Mouse (Mus musculus) ES-Bruce4 (cell line): ENCODE measurements around the gene Ninl. TPM values are rescaled to one million over a fixed set of nuclear protein-coding genes. Genes with fewer than 3 reads are reported as not detected.

ENCODE experiments used
- H3K27ac ChIP-seq: 2 replicates; pipeline ENCODE4 v1.5.1; 2012; ENCODE audit warnings: low read length, inconsistent platforms; ENCODE audit not compliant: insufficient read depth
- H3K27me3 ChIP-seq: 2 replicates; pipeline ENCODE4 v1.6.1; 2012; ENCODE audit warnings: mild to moderate bottlenecking, low read length, inconsistent platforms; ENCODE audit not compliant: control insufficient read depth, poor library complexity, insufficient read depth, severe bottlenecking
- H3K36me3 ChIP-seq: 2 replicates; pipeline ENCODE4 v1.6.1; 2012; ENCODE audit warnings: inconsistent platforms, mild to moderate bottlenecking, low read length, moderate library complexity; ENCODE audit not compliant: control insufficient read depth, poor library complexity, insufficient read depth, severe bottlenecking
- H3K4me1 ChIP-seq: one replicate; pipeline ENCODE4 v1.8.1; 2011; ENCODE audit warnings: low read length; ENCODE audit not compliant: control insufficient read depth, insufficient read depth
- H3K4me3 ChIP-seq: 2 replicates; pipeline ENCODE4 v1.5.1; 2011; ENCODE audit warnings: low read depth, mild to moderate bottlenecking, low read length
- H3K9ac ChIP-seq: 2 replicates; pipeline ENCODE4 v1.6.1; 2012; ENCODE audit warnings: low read depth, mild to moderate bottlenecking, inconsistent platforms; ENCODE audit not compliant: poor library complexity, severe bottlenecking
- H3K9me3 ChIP-seq: replicated peaks from 2 replicates; pipeline ENCODE4 v1.6.1; 2012; ENCODE audit warnings: mild to moderate bottlenecking, low read length, inconsistent platforms; ENCODE audit not compliant: control insufficient read depth, poor library complexity, insufficient read depth, severe bottlenecking
- CTCF ChIP-seq: IDR thresholded peaks from one replicate; pipeline ENCODE4 v1.8.1; 2011; ENCODE audit warnings: low read depth, low read length
- EP300 ChIP-seq: IDR thresholded peaks from 2 replicates; pipeline ENCODE4 v1.6.1; 2011; ENCODE audit warnings: low read depth, low read length; ENCODE audit not compliant: insufficient read depth
- POLR2A ChIP-seq: IDR thresholded peaks from one replicate; pipeline ENCODE4 v1.8.1; 2011; ENCODE audit warnings: low read length; ENCODE audit not compliant: insufficient read depth
- polyA plus RNA-seq: library from polyadenylated mRNA; stranded (reverse); fragments of >200 nt; gene quantifications from 2 replicates; pipeline ENCODE4 v1.2.4, GENCODE M21; 2011; ENCODE audit warnings: low read depth; ENCODE audit not compliant: missing spikeins, insufficient read depth, insufficient read length

Gene Ninl
- polyA plus RNA-seq, 1 experiment: 24.7 TPM

GRCm38 (mm10) chr2:150978791-150979190 lies 60.4 kb downstream of the Ninl start:
- Histone ChIP-seq H3K9me3 (no peaks in the 10 kb centered on the region), H3K4me1 (no peaks in the 10 kb centered on the region), H3K36me3 (no peaks in the 10 kb centered on the region), H3K27me3 (no peaks in the 10 kb centered on the region), H3K4me3 (no peak overlapping the region), H3K27ac (no peak overlapping the region), H3K9ac (no peak overlapping the region)
- TF ChIP-seq CTCF (no peak), EP300 (no peak), POLR2A (no peak)

GRCm38 (mm10) chr2:150977676-150978075 lies 61.5 kb downstream of the Ninl start:
- no peaks in the 10 kb centered on the region for H3K9me3 ChIP-seq
- TF ChIP-seq EP300: no peak
- no peak for TF ChIP-seq POLR2A
- TF ChIP-seq CTCF: no peak
- no peaks in the 10 kb centered on the region for H3K4me1 ChIP-seq
- H3K27me3 ChIP-seq: no peaks in the 10 kb centered on the region
- no peak overlapping the region for H3K4me3 ChIP-seq
- no peaks in the 10 kb centered on the region for H3K36me3 ChIP-seq
- H3K9ac ChIP-seq: no peak overlapping the region
- no peak overlapping the region for H3K27ac ChIP-seq

DNA sequence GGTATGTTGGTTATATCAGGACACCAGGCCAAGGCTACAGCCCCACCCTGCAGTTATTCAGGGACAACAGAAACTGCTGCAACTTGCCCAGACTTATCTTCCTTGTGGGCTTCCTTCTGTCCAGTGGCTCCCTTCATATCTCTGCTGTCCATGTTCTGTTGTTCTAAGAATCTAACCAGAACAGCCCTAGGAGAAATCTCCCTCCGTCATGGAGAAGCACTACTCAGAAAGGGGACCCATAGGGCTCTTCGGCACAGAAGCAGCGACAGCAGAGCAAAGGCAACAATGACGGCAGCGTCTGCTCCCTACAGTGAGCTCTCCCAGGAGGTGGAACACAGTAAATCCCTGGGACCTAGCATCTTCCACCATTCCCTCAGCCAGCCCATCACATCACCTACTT lies 62.3 kb downstream of the Ninl start:
- no peak overlapping the region for H3K9ac ChIP-seq
- H3K4me3 ChIP-seq: no peak overlapping the region
- no peaks in the 10 kb centered on the region for H3K4me1 ChIP-seq
- no peaks in the 10 kb centered on the region for H3K9me3 ChIP-seq
- H3K36me3 ChIP-seq: no peaks in the 10 kb centered on the region
- TF ChIP-seq POLR2A (no peak), CTCF (no peak), EP300 (no peak)
- no peaks in the 10 kb centered on the region for H3K27me3 ChIP-seq
- no peak overlapping the region for H3K27ac ChIP-seq

GRCm38 (mm10) chr2:150973401-150974115 lies 65.6 kb downstream of the Ninl start:
- Histone ChIP-seq H3K4me1 (no peaks in the 10 kb centered on the region), H3K36me3 (no peaks in the 10 kb centered on the region), H3K4me3 (no peak overlapping the region), H3K27ac (no peak overlapping the region), H3K27me3 (no peaks in the 10 kb centered on the region), H3K9ac (no peak overlapping the region), H3K9me3 (no peaks in the 10 kb centered on the region)
- TF ChIP-seq POLR2A (no peak), EP300 (no peak), CTCF (no peak)

DNA sequence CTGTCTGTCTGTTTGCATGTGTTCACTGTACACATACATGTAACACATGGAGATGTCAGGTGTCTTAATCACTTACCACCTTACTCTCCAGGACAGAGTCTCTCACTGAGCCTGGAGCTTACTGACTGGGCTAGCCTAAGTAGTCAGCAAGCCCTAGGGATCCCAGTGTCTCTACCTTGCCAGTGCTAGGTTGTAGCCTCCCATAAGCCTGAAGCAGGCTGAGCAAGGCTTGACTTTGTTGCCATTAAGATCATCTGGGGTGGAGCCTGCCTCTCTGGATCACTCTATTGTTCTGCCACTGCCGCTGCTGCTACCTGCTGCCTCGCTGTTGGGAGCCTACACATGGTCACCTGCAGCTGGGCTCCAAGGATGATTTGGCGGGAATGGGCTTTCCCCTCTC lies 66.5 kb downstream of the Ninl start:
- Histone ChIP-seq H3K9ac (no peak overlapping the region), H3K4me1 (no peaks in the 10 kb centered on the region), H3K4me3 (no peak overlapping the region), H3K9me3 (no peaks in the 10 kb centered on the region), H3K27ac (no peak overlapping the region), H3K36me3 (no peaks in the 10 kb centered on the region), H3K27me3 (no peaks in the 10 kb centered on the region)
- no peak for TF ChIP-seq POLR2A
- no peak for TF ChIP-seq EP300
- TF ChIP-seq CTCF: no peak

GRCm38 (mm10) chr2:150971856-150972255 lies 67.3 kb downstream of the Ninl start:
- Histone ChIP-seq H3K27me3 (no peaks in the 10 kb centered on the region), H3K9me3 (no peaks in the 10 kb centered on the region), H3K4me1 (no peaks in the 10 kb centered on the region), H3K36me3 (no peaks in the 10 kb centered on the region), H3K27ac (no peak overlapping the region), H3K4me3 (no peak overlapping the region), H3K9ac (no peak overlapping the region)
- TF ChIP-seq POLR2A (no peak), CTCF (no peak), EP300 (no peak)
